Mouse (Mus musculus): Measurements from ENCODE around the gene Phldb3. TPM values are rescaled to one million over a fixed set of nuclear protein-coding genes. Genes with fewer than 3 reads are reported as not detected.

The Phldb3 gene
- total and polyA plus RNA-seq, 3 experiments, result 6.4 to 10.8 TPM; not detected in 1

DNA sequence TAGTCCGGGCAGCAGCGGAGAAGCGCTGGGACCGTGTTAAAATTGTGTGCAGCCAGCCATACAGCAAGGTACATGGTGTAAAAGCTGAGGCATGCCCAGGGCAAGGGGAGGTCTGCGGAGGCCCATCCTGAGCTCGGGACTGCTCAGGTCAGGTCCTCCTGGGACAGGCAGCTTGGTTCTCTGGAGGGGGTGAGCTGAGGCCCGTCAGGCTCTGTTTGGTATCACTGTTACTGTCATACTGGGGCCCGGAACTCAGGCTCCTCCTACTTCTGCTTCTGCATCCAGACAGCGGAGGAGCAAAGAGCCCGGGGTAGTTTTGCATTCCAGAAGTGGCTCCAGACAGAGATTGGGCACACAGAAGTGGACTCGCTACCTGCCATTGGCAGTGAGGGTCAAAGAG lies 44.9 kb upstream of the Phldb3 start:
- no peaks in the 10 kb centered on the region for H3K9me3 ChIP-seq (replicated peaks; ENCODE audit: insufficient read depth, low read length)
- H3K36me3 ChIP-seq (ENCODE audit: control insufficient read depth in 1 of 2, insufficient read depth in 2 of 2, low read length in 2 of 2), result peaks cover 0 to 3% of the 10 kb centered on the region in 2 experiments; a peak in 2 of 4 replicates
- no peak overlapping the region for H3K9ac ChIP-seq (ENCODE audit: control insufficient read depth, low read depth, low read length, poor library complexity, severe bottlenecking)
- H3K27ac ChIP-seq (ENCODE audit: control insufficient read depth, low read depth, low read length), result no peak overlapping the region
- DNase-seq (ENCODE audit: low read depth, low spot score), result no peak
- H3K27me3 ChIP-seq (ENCODE audit: control insufficient read depth in 1 of 2, insufficient read depth in 2 of 2, low read length in 2 of 2), result no peaks in the 10 kb centered on the region
- no peaks in the 10 kb centered on the region for H3K4me1 ChIP-seq (ENCODE audit: control insufficient read depth in 1 of 2, insufficient read depth in 2 of 2, low read length in 2 of 2)
- H3K4me3 ChIP-seq (ENCODE audit: control insufficient read depth in 1 of 2, insufficient read depth in 1 of 2, low read depth in 2 of 2, low read length in 2 of 2), result no peak overlapping the region
- TF ChIP-seq MAZ (IDR thresholded peaks at IDR 0.05; ENCODE audit: low read depth, low read length) (no peak), UBTF (IDR thresholded peaks at IDR 0.05; ENCODE audit: borderline replicate concordance, insufficient read depth, low read depth, low read length) (no peak), HCFC1 (IDR thresholded peaks at IDR 0.05; ENCODE audit: low read depth, low read length) (no peak), POLR2AphosphoS2 (IDR thresholded peaks at IDR 0.05; ENCODE audit: low read length) (no peak), EP300 (IDR thresholded peaks at IDR 0.05; ENCODE audit: low read depth in 1 of 2, low read length in 2 of 2) (no peak), USF1 (IDR thresholded peaks at IDR 0.05; ENCODE audit: low read depth, low read length) (no peak), SMC3 (IDR thresholded peaks at IDR 0.05; ENCODE audit: low read depth, low read length) (no peak), ELF1 (IDR thresholded peaks at IDR 0.05; ENCODE audit: low read depth, low read length) (no peak), ETS1 (IDR thresholded peaks at IDR 0.05; ENCODE audit: low read depth, low read length) (no peak), CTCF (IDR thresholded peaks at IDR 0.05 in 2 of 3, conservative IDR thresholded peaks at IDR 0.05 in 1 of 3; ENCODE audit: control insufficient read depth in 1 of 3, insufficient read depth in 1 of 3, low read depth in 2 of 3, low read length in 3 of 3, poor library complexity in 1 of 3, severe bottlenecking in 1 of 3) (no peak), KAT2A (conservative IDR thresholded peaks at IDR 0.05; ENCODE audit: low read depth, low read length) (no peak), GATA1 (IDR thresholded peaks at IDR 0.05; ENCODE audit: low read depth, low read length) (no peak), NELFE (IDR thresholded peaks at IDR 0.05; ENCODE audit: low read depth, low read length) (no peak), TAL1 (IDR thresholded peaks at IDR 0.05; ENCODE audit: low read length) (no peak), TBP (IDR thresholded peaks at IDR 0.05; ENCODE audit: low read depth, low read length) (no peak)
- H3K79me2 ChIP-seq (ENCODE audit: control insufficient read depth, insufficient read depth, low read length, poor library complexity), result no peaks in the 10 kb centered on the region

DNA sequence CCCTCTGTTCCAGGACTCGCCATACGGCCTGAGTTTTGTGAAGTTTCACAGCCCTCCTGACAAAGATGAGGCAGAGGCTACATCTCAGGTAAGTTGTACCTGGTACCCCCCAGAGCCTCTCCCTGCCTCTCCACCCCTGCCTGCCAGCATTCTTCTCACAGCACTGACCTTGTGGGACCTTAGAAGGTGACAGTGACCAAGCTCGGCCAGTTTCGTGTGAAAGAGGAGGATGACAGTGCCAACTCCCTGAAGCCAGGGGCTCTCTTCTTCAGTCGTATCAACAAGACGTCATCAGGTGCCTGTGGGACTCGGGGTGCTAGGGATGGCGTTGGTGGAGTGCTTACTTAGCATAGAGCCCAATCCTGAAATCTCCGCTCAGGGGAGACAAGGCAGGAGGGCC lies 44.4 kb upstream of the Phldb3 start:
- no peak overlapping the region for H3K27ac ChIP-seq (ENCODE audit: control insufficient read depth, low read depth, low read length)

More for the DNA sequence above, 44.4 kb upstream of the Phldb3 start:
- H3K9ac ChIP-seq (ENCODE audit: control insufficient read depth, low read depth, low read length, poor library complexity, severe bottlenecking), result no peak overlapping the region
- H3K4me3 ChIP-seq (ENCODE audit: control insufficient read depth in 1 of 2, insufficient read depth in 1 of 2, low read depth in 2 of 2, low read length in 2 of 2), result no peak overlapping the region
- H3K36me3 ChIP-seq (ENCODE audit: control insufficient read depth in 1 of 2, insufficient read depth in 2 of 2, low read length in 2 of 2), result peaks cover 0 to 3% of the 10 kb centered on the region in 2 experiments; a peak in 2 of 4 replicates
- H3K9me3 ChIP-seq (replicated peaks; ENCODE audit: insufficient read depth, low read length), result no peaks in the 10 kb centered on the region
- H3K27me3 ChIP-seq (ENCODE audit: control insufficient read depth in 1 of 2, insufficient read depth in 2 of 2, low read length in 2 of 2), result no peaks in the 10 kb centered on the region
- H3K4me1 ChIP-seq (ENCODE audit: control insufficient read depth in 1 of 2, insufficient read depth in 2 of 2, low read length in 2 of 2), result no peaks in the 10 kb centered on the region
- TF ChIP-seq E2F4 (IDR thresholded peaks at IDR 0.05; ENCODE audit: borderline replicate concordance, low read depth, low read length) (no peak), KAT2A (conservative IDR thresholded peaks at IDR 0.05; ENCODE audit: low read depth, low read length) (no peak), POLR2AphosphoS2 (IDR thresholded peaks at IDR 0.05; ENCODE audit: low read length) (no peak), GABPA (IDR thresholded peaks at IDR 0.05; ENCODE audit: low read depth, low read length) (no peak), MAFK (IDR thresholded peaks at IDR 0.05; ENCODE audit: borderline replicate concordance, low read depth, low read length) (no peak), EP300 (IDR thresholded peaks at IDR 0.05; ENCODE audit: low read depth in 1 of 2, low read length in 2 of 2) (no peak)
- no peak for DNase-seq (ENCODE audit: low read depth, low spot score)
- no peaks in the 10 kb centered on the region for H3K79me2 ChIP-seq (ENCODE audit: control insufficient read depth, insufficient read depth, low read length, poor library complexity)
